Mouse (Mus musculus) cerebellum, postnatal 25 days (tissue): ENCODE data around the gene Eps15.
"Not testable (repeated sequence)": the region's sequence is repeated elsewhere in the genome, so short reads cannot be mapped to it uniquely, and the experiment has no call there.

Experiments
- DNase-seq, 2 experiments: peaks; one replicate each; pipeline ENCODE4 v3.0.0; 2021; ENCODE audit warnings: mixed read lengths in 2 of 2

The Eps15 gene

GRCm38 (mm10) chr4:109404908-109405307 is 124.8 kb downstream of the Eps15 start:
- DNase-seq: not testable (repeated sequence)

GRCm38 (mm10) chr4:109405415-109405814 is 125.3 kb downstream of the Eps15 start:
- DNase-seq: no peak

GRCm38 (mm10) chr4:109406054-109406485 is 126.0 kb downstream of the Eps15 start:
- peak; percentile 48 to 67 for DNase-seq

- DNase-seq: peak; percentile 80 to 83
Observed at GRCm38 (mm10) chr4:109406486-109407175, 126.6 kb downstream of the Eps15 start, which contains the start of gene Ttc39a. Gene Ttc39a, plus strand, starts transcription at chr4:109406623.

GRCm38 (mm10) chr4:109407176-109407520 is 127.1 kb downstream of the Eps15 start:
- DNase-seq: no peak

GRCm38 (mm10) chr4:109407701-109408485 is 127.8 kb downstream of the Eps15 start:
- peak; percentile 41 to 51 for DNase-seq

- no peak for DNase-seq
Observed at GRCm38 (mm10) chr4:109410681-109411376, 130.8 kb downstream of the Eps15 start.

GRCm38 (mm10) chr4:109411377-109411967 is 131.4 kb downstream of the Eps15 start:
- DNase-seq: no peak

- DNase-seq: no peak
Observed at GRCm38 (mm10) chr4:109412233-109412632, 132.2 kb downstream of the Eps15 start.

GRCm38 (mm10) chr4:109417998-109418397 is 137.9 kb downstream of the Eps15 start:
- DNase-seq: no peak

GRCm38 (mm10) chr4:109419017-109419416 is 138.9 kb downstream of the Eps15 start:
- DNase-seq: no peak

- no peak for DNase-seq
Observed at GRCm38 (mm10) chr4:109419563-109419962, 139.5 kb downstream of the Eps15 start.

- DNase-seq: no peak
Observed at GRCm38 (mm10) chr4:109420138-109420795, 140.2 kb downstream of the Eps15 start.

GRCm38 (mm10) chr4:109421608-109422007 is 141.5 kb downstream of the Eps15 start:
- no peak for DNase-seq

- no peak for DNase-seq
Observed at GRCm38 (mm10) chr4:109422436-109422835, 142.4 kb downstream of the Eps15 start.

GRCm38 (mm10) chr4:109423438-109423837 is 143.4 kb downstream of the Eps15 start:
- DNase-seq: no peak

GRCm38 (mm10) chr4:109427058-109427457 is 147.0 kb downstream of the Eps15 start:
- DNase-seq: no peak

- DNase-seq: no peak
Observed at GRCm38 (mm10) chr4:109430250-109430649, 150.2 kb downstream of the Eps15 start.

GRCm38 (mm10) chr4:109430854-109431253 is 150.8 kb downstream of the Eps15 start:
- peak; percentile 56 to 66 for DNase-seq

- DNase-seq: no peak
Observed at GRCm38 (mm10) chr4:109432668-109433375, 152.8 kb downstream of the Eps15 start.

- peak; percentile 48 to 68 for DNase-seq
Observed at GRCm38 (mm10) chr4:109433641-109434040, 153.6 kb downstream of the Eps15 start.

GRCm38 (mm10) chr4:109434256-109434655 is 154.2 kb downstream of the Eps15 start:
- DNase-seq: no peak
